Mouse (Mus musculus): Measurements from ENCODE around the gene Fbxw9. TPM values are rescaled to one million over a fixed set of nuclear protein-coding genes. Genes with fewer than 3 reads are reported as not detected.
"Not testable (repeated sequence)": the region's sequence is repeated elsewhere in the genome, so short reads cannot be mapped to it uniquely, and the experiment has no call there.

Fbxw9 gene
- total and polyA plus RNA-seq, 3 experiments, result 10.6 to 13.9 TPM; not detected in 1

GRCm38 (mm10) chr8:85081216-85081555, 21.3 kb downstream of the Fbxw9 start, which contains the start of gene Wdr83:
Wdr83 (minus strand) TSS chr8:85081306.
- peak; percentile 28; the same call in 1 of the 2 replicates for TF ChIP-seq MXI1 (IDR thresholded peaks at IDR 0.05; ENCODE audit: low read depth, low read length)
- 0 out of 2 replicates have a peak, but pooled peaks have one; percentile 35 for TF ChIP-seq ELF1 (IDR thresholded peaks at IDR 0.05; ENCODE audit: low read depth, low read length)
- peak; percentile 62; the same call in 1 of the 2 replicates for TF ChIP-seq ZMIZ1 (IDR thresholded peaks at IDR 0.05; ENCODE audit: low read depth, low read length)
- TF ChIP-seq E2F4 (IDR thresholded peaks at IDR 0.05; ENCODE audit: borderline replicate concordance, low read depth, low read length), result no peak
- 0 out of 2 replicates have a peak, but pooled peaks have one; percentile 32 for TF ChIP-seq TBP (IDR thresholded peaks at IDR 0.05; ENCODE audit: low read depth, low read length)
- TF ChIP-seq POLR2A (IDR thresholded peaks at IDR 0.05; ENCODE audit: control insufficient read depth in 1 of 2, insufficient read depth in 1 of 2, low read depth in 1 of 2, low read length in 2 of 2, poor library complexity in 1 of 2), result peak; percentile 63 to 80; a peak in 3 of 4 replicates
- peak; percentile 14 to 20; a peak in 1 of 4 replicates for TF ChIP-seq EP300 (IDR thresholded peaks at IDR 0.05; ENCODE audit: low read depth in 1 of 2, low read length in 2 of 2)
- no peak; the same call in 1 of the 2 replicates for TF ChIP-seq MAX (IDR thresholded peaks at IDR 0.05; ENCODE audit: low read length)
- TF ChIP-seq NELFE (IDR thresholded peaks at IDR 0.05; ENCODE audit: low read depth, low read length), result peak; percentile 79
- TF ChIP-seq ZNF384 (IDR thresholded peaks at IDR 0.05; ENCODE audit: low read depth, low read length), result no peak
- TF ChIP-seq UBTF (IDR thresholded peaks at IDR 0.05; ENCODE audit: borderline replicate concordance, insufficient read depth, low read depth, low read length), result no peak
- 0 out of 2 replicates have a peak, but pooled peaks have one; percentile 26 for TF ChIP-seq TCF12 (IDR thresholded peaks at IDR 0.05; ENCODE audit: low read depth, low read length)
- TF ChIP-seq SMC3 (IDR thresholded peaks at IDR 0.05; ENCODE audit: low read depth, low read length), result peak; percentile 13; the same call in 1 of the 2 replicates
- TF ChIP-seq MAZ (IDR thresholded peaks at IDR 0.05; ENCODE audit: low read depth, low read length), result peak; percentile 70; the same call in 1 of the 2 replicates
- no peaks in the 10 kb centered on the region for H3K27me3 ChIP-seq (ENCODE audit: control insufficient read depth in 1 of 2, insufficient read depth in 2 of 2, low read length in 2 of 2)
- peaks cover 2 to 19% of the 10 kb centered on the region in 2 experiments for H3K36me3 ChIP-seq (ENCODE audit: control insufficient read depth in 1 of 2, insufficient read depth in 2 of 2, low read length in 2 of 2)
- H3K4me1 ChIP-seq (ENCODE audit: control insufficient read depth in 1 of 2, insufficient read depth in 2 of 2, low read length in 2 of 2), result peaks cover 8 to 30% of the 10 kb centered on the region in 2 experiments
- peaks cover 10% of the 10 kb centered on the region for H3K79me2 ChIP-seq (ENCODE audit: control insufficient read depth, insufficient read depth, low read length, poor library complexity)
- peak within 1 kb of the TSS; percentile 89 for H3K9ac ChIP-seq (ENCODE audit: control insufficient read depth, low read depth, low read length, poor library complexity, severe bottlenecking)
- peak within 1 kb of the TSS; percentile 97 for H3K27ac ChIP-seq (ENCODE audit: control insufficient read depth, low read depth, low read length)
- no peaks in the 10 kb centered on the region for H3K9me3 ChIP-seq (replicated peaks; ENCODE audit: insufficient read depth, low read length)
- H3K4me3 ChIP-seq (ENCODE audit: control insufficient read depth in 1 of 2, insufficient read depth in 1 of 2, low read depth in 2 of 2, low read length in 2 of 2), result peak within 1 kb of the TSS; percentile 85 to 91
- DNase-seq (ENCODE audit: low read depth, low spot score), result peak; percentile 98

- peak overlapping the region in 1 of 2 experiments; percentile 46; a peak in 2 of 4 replicates for H3K4me3 ChIP-seq (ENCODE audit: control insufficient read depth in 1 of 2, insufficient read depth in 1 of 2, low read depth in 2 of 2, low read length in 2 of 2)
- H3K4me1 ChIP-seq (ENCODE audit: control insufficient read depth in 1 of 2, insufficient read depth in 2 of 2, low read length in 2 of 2), result peaks cover 8 to 30% of the 10 kb centered on the region in 2 experiments
- peaks cover 2 to 19% of the 10 kb centered on the region in 2 experiments for H3K36me3 ChIP-seq (ENCODE audit: control insufficient read depth in 1 of 2, insufficient read depth in 2 of 2, low read length in 2 of 2)
- TF ChIP-seq SIN3A (IDR thresholded peaks at IDR 0.05; ENCODE audit: low read length) (peak; percentile 36), MXI1 (IDR thresholded peaks at IDR 0.05; ENCODE audit: low read depth, low read length) (peak; percentile 48), ETS1 (IDR thresholded peaks at IDR 0.05; ENCODE audit: low read depth, low read length) (peak; percentile 63; the same call in 1 of the 2 replicates), CHD1 (IDR thresholded peaks at IDR 0.05; ENCODE audit: low read depth, low read length) (0 out of 2 replicates have a peak, but pooled peaks have one; percentile 38), NELFE (IDR thresholded peaks at IDR 0.05; ENCODE audit: low read depth, low read length) (peak; percentile 18; the same call in 1 of the 2 replicates), EP300 (IDR thresholded peaks at IDR 0.05; ENCODE audit: low read depth in 1 of 2, low read length in 2 of 2) (peak; percentile 12 to 13; a peak in 1 of 4 replicates), ZNF384 (IDR thresholded peaks at IDR 0.05; ENCODE audit: low read depth, low read length) (peak; percentile 31; the same call in 1 of the 2 replicates)
- H3K9me3 ChIP-seq (replicated peaks; ENCODE audit: insufficient read depth, low read length); H3K27me3 ChIP-seq (ENCODE audit: control insufficient read depth in 1 of 2, insufficient read depth in 2 of 2, low read length in 2 of 2): not testable (repeated sequence)
- peak; percentile 77 for DNase-seq (ENCODE audit: low read depth, low spot score)
- peak overlapping the region; percentile 94 for H3K27ac ChIP-seq (ENCODE audit: control insufficient read depth, low read depth, low read length)
- peaks cover 10% of the 10 kb centered on the region for H3K79me2 ChIP-seq (ENCODE audit: control insufficient read depth, insufficient read depth, low read length, poor library complexity)
- peak overlapping the region; percentile 21 for H3K9ac ChIP-seq (ENCODE audit: control insufficient read depth, low read depth, low read length, poor library complexity, severe bottlenecking)
These were observed 22.3 kb downstream of the Fbxw9 start for GRCm38 (mm10) chr8:85082169-85082568.
